Mouse (Mus musculus) embryonic facial prominence, embryonic 13.5 days (tissue): ENCODE results near the gene Ntm. TPM values are rescaled to one million over a fixed set of nuclear protein-coding genes. Genes with fewer than 3 reads are reported as not detected.

Experiments
- ATAC-seq: fragments of 200-750 bp; cut with Nextera tagmentation; 2 replicates; pipeline ENCODE4 v1.8.0; 2017; ENCODE audit warnings: low read depth; ENCODE audit not compliant: insufficient number of reproducible peaks, insufficient read depth, low FRiP score, low TSS enrichment
- H3K27ac ChIP-seq: fragments of 300-500 bp; sonication (generic); 2 replicates; pipeline ENCODE4 v1.5.1; 2015; ENCODE audit warnings: moderate library complexity, mild to moderate bottlenecking, inconsistent platforms
- H3K27me3 ChIP-seq: fragments of 300-500 bp; sonication (generic); 2 replicates; pipeline ENCODE4 v1.6.1; 2015; ENCODE audit warnings: mild to moderate bottlenecking, inconsistent platforms
- H3K36me3 ChIP-seq: fragments of 300-500 bp; sonication (generic); 2 replicates; pipeline ENCODE4 v1.6.1; 2015; ENCODE audit warnings: mild to moderate bottlenecking, inconsistent platforms
- H3K4me1 ChIP-seq: fragments of 300-500 bp; sonication (generic); 2 replicates; pipeline ENCODE4 v1.6.1; 2015; ENCODE audit warnings: inconsistent platforms
- H3K4me2 ChIP-seq: fragments of 300-500 bp; sonication (generic); 2 replicates; pipeline ENCODE4 v1.6.1; 2015; ENCODE audit warnings: moderate library complexity, mild to moderate bottlenecking, inconsistent platforms
- H3K4me3 ChIP-seq: fragments of 300-500 bp; sonication (generic); 2 replicates; pipeline ENCODE4 v1.5.1; 2015; ENCODE audit warnings: mild to moderate bottlenecking, inconsistent platforms
- H3K9ac ChIP-seq: fragments of 300-500 bp; sonication (generic); 2 replicates; pipeline ENCODE4 v1.6.1; 2015; ENCODE audit warnings: mild to moderate bottlenecking, inconsistent platforms
- H3K9me3 ChIP-seq: fragments of 300-500 bp; sonication (generic); 2 replicates; pipeline ENCODE4 v1.6.1; 2016; ENCODE audit warnings: inconsistent platforms
- WGBS: fragments of 180-500 bp; shearing (Covaris S2); methylation state at CpG from one replicate; pipeline ENCODE4 v1.1.7; 2015; ENCODE audit warnings: mixed read lengths; 5-methylcytosine and 5-hydroxymethylcytosine counted together
- polyA plus RNA-seq: library from polyadenylated mRNA; unstranded; fragments of >200 nt; fragmentation: Nextera tagmentation; extraction: Ambion mirVana; gene quantifications from 2 replicates; pipeline ENCODE4 v1.2.1, GENCODE M21; 2015

Ntm gene
- polyA plus RNA-seq, 1 experiment from 2014 or later, result 16.1 TPM

DNA sequence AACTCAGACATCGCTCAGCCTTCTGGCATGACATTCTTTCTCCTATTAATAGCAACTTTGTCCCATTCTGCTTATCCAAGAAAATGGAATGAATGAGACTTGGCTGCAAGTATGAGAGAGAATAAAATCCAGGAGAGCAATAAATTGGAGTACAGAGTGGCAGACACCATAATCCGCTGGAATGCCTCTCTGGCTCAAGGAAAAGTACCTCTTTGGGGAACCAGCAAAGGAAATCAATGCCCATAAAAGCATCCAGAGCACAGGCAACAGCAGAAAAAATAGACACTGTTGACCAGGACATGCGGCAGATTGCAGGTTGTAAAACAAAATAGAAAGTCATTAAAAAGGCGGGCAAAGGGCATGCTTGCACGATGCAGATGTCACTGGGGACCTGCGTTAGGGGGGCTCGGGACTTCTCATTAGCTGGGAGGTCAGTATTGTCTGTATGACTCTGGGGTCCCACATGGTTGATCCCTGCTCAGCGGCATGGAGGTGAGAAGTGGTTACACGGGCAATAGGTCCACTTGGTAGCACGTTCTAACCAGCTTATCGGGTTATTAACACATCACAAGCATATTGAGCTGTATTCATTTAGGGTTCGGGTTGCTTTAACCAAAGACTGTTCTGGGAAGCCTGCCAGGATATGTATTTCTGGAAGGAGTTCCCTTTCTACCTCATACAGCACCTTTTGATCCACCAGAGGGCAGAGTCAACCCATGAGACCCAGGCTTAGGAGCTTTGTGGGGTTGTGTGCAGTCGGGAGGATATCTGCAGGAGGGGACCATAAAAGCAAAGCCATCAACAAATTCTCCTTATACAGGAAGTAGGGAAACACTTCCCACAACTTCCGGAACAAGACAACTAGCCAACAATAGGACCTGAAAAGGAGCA lies 761.5 kb downstream of the Ntm start:
- no peak for ATAC-seq
- no peak overlapping the region for H3K4me3 ChIP-seq
- no peak overlapping the region for H3K27ac ChIP-seq
- no peaks in the 10 kb centered on the region for H3K36me3 ChIP-seq
- no peaks in the 10 kb centered on the region; the same call in 1 of the 2 replicates for H3K27me3 ChIP-seq
- H3K4me1 ChIP-seq, result peaks cover 10% of the 10 kb centered on the region; the same call in 1 of the 2 replicates
- WGBS, result 57% methylated on average over 14 of the region's 14 CpGs
- H3K4me2 ChIP-seq, result no peak overlapping the region
- H3K9ac ChIP-seq, result no peak overlapping the region
- H3K9me3 ChIP-seq, result no peaks in the 10 kb centered on the region

DNA sequence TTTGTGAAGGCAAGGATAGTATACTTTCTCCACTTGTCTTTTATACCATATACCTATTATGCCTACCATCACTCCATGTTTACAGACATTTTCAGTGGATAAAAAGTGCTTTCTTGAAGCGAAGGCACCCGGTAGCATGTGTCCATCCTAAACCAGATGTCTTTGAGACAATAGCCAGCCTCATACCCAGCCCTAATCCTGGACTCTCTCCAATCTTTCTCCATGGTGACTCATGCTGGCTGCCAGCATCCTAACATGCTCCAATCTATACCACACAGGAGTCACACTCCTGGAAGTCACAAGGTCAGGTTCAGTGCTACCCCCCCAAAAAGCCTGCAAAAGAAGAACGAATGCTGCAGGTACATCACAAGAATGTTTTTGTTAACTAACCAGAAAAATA lies 765.9 kb downstream of the Ntm start:
- no peaks in the 10 kb centered on the region for H3K27me3 ChIP-seq
- WGBS, result 84% methylated on average over 3 of the region's 3 CpGs
- H3K36me3 ChIP-seq, result no peaks in the 10 kb centered on the region
- no peak overlapping the region for H3K9ac ChIP-seq
- H3K4me1 ChIP-seq, result peaks cover 11% of the 10 kb centered on the region
- no peak overlapping the region for H3K4me3 ChIP-seq
- ATAC-seq, result no peak
- H3K27ac ChIP-seq, result no peak overlapping the region
- no peak overlapping the region for H3K4me2 ChIP-seq
- no peaks in the 10 kb centered on the region for H3K9me3 ChIP-seq

DNA sequence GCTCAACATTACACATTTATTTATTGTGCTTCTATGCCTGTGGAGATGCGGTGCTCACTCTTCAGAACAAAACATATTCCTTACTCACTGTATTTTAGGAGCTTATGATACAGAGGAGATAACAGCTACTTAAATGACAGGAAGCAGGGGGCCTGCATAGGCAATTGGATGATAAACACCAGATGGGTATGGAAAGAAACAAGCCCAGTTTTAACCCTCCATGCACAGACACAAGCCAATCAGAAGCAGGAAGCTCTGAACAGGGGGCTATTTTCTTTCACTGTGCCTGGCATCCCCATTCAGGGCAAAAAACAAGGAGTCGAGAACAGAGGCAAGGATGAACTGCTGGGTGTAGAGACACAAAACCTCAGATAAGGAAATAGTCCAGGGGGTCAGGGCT lies 768.7 kb downstream of the Ntm start:
- ATAC-seq, result no peak
- Histone ChIP-seq H3K36me3 (no peaks in the 10 kb centered on the region), H3K9ac (no peak overlapping the region), H3K9me3 (no peaks in the 10 kb centered on the region), H3K27me3 (no peaks in the 10 kb centered on the region), H3K27ac (no peak overlapping the region), H3K4me2 (no peak overlapping the region), H3K4me1 (peaks cover 3% of the 10 kb centered on the region), H3K4me3 (no peak overlapping the region)
- WGBS, result 23% methylated on average over 2 of the region's 2 CpGs

DNA sequence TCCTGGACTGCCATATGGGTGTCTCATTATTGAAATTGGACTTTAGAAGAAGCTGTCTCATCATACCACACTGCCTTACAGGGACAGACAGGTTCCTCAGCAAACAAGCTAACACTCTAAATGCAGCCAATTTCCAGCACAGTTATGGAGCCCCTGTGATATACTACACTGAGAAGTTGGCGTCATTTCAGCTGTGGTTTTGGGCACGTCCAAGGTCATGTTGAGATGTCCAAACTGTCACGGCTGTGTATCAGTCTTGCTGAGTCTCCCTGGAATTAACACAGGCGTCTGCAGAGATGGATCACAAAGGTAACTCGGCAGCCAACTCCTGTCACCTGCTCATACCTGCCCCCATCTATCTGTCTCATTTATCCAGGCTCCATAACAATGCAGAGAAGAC lies 779.9 kb downstream of the Ntm start:
- no peaks in the 10 kb centered on the region for H3K27me3 ChIP-seq
- no peak overlapping the region for H3K27ac ChIP-seq
- ATAC-seq, result no peak
- H3K4me2 ChIP-seq, result no peak overlapping the region
- H3K9me3 ChIP-seq, result no peaks in the 10 kb centered on the region
- H3K4me3 ChIP-seq, result no peak overlapping the region
- WGBS, result 86% methylated on average over 5 of the region's 5 CpGs
- H3K4me1 ChIP-seq, result no peaks in the 10 kb centered on the region
- H3K36me3 ChIP-seq, result no peaks in the 10 kb centered on the region
- no peak overlapping the region for H3K9ac ChIP-seq

DNA sequence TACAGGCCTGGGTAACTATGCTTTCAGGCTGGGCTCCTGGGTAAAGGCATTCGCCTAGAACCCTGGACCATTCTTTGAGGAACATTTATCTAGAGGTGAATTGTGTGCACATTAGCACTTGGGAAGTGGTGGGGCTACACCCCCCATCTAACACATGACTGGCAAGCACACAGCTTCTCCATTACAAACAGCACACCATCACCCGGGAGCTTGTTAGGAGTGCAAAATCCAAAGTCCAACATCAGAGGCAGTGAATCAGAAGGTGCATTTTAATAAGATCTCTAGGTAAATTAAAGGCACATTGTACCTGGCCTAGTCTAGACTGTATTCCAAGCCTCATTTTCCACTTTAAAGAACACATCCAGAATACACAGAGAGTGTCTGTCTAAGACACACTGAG lies 781.3 kb downstream of the Ntm start:
- no peaks in the 10 kb centered on the region for H3K27me3 ChIP-seq
- H3K4me2 ChIP-seq, result no peak overlapping the region
- H3K9me3 ChIP-seq, result no peaks in the 10 kb centered on the region
- WGBS, result 77% methylated on average over 2 of the region's 2 CpGs
- H3K4me1 ChIP-seq, result no peaks in the 10 kb centered on the region
- no peak for ATAC-seq
- no peak overlapping the region for H3K27ac ChIP-seq
- H3K36me3 ChIP-seq, result no peaks in the 10 kb centered on the region
- H3K4me3 ChIP-seq, result no peak overlapping the region
- H3K9ac ChIP-seq, result no peak overlapping the region

DNA sequence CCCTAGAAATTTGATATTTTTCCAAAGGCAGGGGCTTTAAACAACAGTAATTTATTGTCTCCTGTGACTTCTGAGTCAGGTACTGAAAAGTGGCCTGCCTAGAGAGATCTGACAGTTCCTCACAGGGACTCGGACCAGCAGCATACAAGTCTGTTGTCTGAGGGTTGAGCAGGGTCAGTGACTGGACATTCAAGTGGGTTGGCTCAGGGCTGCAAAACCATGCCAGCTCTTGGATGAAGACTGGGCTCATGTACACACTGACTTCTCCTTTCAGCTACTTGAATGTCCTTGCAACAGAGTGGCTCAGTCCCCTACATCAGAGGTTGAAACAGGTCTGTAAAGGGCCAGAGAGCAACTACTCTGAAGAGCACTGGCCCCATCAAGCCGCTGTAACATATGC lies 797.2 kb downstream of the Ntm start:
- WGBS, result 47% methylated on average over 2 of the region's 2 CpGs
- H3K36me3 ChIP-seq, result no peaks in the 10 kb centered on the region
- H3K27me3 ChIP-seq, result no peaks in the 10 kb centered on the region
- no peak for ATAC-seq
- H3K4me3 ChIP-seq, result no peak overlapping the region
- H3K9me3 ChIP-seq, result no peaks in the 10 kb centered on the region
- H3K27ac ChIP-seq, result no peak overlapping the region
- H3K4me2 ChIP-seq, result no peak overlapping the region
- no peaks in the 10 kb centered on the region for H3K4me1 ChIP-seq
- H3K9ac ChIP-seq, result no peak overlapping the region

DNA sequence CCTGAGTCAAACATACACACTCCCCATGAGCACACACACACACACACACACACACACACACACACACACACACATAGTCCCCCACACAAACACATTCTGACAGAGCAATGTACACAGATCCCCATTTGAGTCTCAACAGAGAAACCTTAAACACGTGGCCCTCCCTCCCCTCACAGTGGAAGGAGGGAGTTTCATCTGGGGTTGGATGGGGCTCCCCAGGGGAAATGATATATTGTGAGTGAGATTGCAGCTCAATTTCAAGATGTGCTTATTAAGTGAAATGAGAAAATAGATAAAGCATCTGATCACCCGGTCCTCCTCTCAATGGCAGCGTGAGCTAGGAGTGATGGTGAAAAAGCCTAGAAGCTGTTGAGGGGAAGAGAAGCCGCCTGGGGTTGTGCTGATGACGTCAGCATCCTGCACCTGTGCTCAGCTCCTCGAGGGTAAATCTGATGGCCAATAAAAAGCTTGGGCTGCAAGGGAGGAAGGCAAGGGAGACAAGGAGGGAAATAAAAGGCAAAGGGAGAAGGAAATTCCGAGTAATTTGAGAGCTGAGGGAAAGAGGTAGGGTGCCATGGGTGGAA lies 801.8 kb downstream of the Ntm start:
- H3K27me3 ChIP-seq, result no peaks in the 10 kb centered on the region
- no peaks in the 10 kb centered on the region for H3K4me1 ChIP-seq
- WGBS, result 29% methylated on average over 7 of the region's 7 CpGs
- no peak overlapping the region for H3K27ac ChIP-seq
- H3K4me2 ChIP-seq, result no peak overlapping the region
- H3K36me3 ChIP-seq, result no peaks in the 10 kb centered on the region
- no peaks in the 10 kb centered on the region for H3K9me3 ChIP-seq
- ATAC-seq, result no peak
- H3K4me3 ChIP-seq, result no peak overlapping the region
- no peak overlapping the region for H3K9ac ChIP-seq

DNA sequence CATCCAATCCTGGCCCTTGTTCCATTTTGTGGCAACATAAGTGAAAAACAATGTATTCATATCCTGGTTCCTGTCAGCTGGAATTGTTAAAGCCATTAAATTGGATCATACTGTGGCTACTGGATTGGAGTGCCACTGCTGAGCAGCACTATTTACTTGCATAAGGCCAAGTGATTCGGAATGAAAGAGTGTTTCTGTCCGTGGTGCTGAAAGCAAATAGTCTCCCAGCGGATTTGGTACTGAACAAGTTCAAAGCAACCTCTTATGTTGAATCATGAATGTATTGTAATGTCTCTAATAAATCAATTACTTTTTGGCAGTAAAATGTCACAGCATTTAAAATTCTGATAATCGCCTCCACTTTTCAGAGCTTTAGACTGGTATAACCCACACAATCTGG lies 817.0 kb downstream of the Ntm start:
- Histone ChIP-seq H3K36me3 (no peaks in the 10 kb centered on the region), H3K27ac (no peak overlapping the region), H3K4me1 (no peaks in the 10 kb centered on the region), H3K9ac (no peak overlapping the region), H3K27me3 (no peaks in the 10 kb centered on the region), H3K4me2 (no peak overlapping the region), H3K4me3 (no peak overlapping the region), H3K9me3 (no peaks in the 10 kb centered on the region)
- 15% methylated on average over 4 of the region's 4 CpGs for WGBS
- no peak for ATAC-seq

DNA sequence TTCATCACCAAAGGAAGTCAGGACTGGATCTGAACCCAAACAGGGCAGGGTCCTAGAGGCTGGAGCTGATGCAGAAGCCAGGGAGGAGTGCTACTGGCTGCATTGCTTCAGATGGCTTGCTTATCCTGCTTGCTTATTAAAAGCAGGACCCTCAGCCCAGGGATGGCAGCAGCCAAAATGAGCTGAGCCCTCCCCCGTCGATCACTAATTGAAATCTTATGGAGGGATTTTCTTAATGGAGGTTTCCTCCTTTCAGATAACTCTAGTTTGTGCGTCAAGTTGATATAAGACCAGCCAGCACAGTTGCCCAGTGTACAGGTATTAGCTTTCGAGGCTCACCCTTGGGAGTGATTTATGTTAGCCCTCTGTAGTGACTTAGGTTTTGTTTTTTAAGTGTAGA lies 826.9 kb downstream of the Ntm start:
- H3K4me2 ChIP-seq, result no peak overlapping the region
- no peak overlapping the region for H3K4me3 ChIP-seq
- no peaks in the 10 kb centered on the region for H3K27me3 ChIP-seq
- H3K36me3 ChIP-seq, result no peaks in the 10 kb centered on the region
- 0 out of 2 replicates have a peak, but pooled peaks cover 3% of the 10 kb centered on the region for H3K9me3 ChIP-seq
- 30% methylated on average over 4 of the region's 4 CpGs for WGBS
- no peak for ATAC-seq
- H3K27ac ChIP-seq, result no peak overlapping the region
- no peak overlapping the region for H3K9ac ChIP-seq
- no peaks in the 10 kb centered on the region for H3K4me1 ChIP-seq

DNA sequence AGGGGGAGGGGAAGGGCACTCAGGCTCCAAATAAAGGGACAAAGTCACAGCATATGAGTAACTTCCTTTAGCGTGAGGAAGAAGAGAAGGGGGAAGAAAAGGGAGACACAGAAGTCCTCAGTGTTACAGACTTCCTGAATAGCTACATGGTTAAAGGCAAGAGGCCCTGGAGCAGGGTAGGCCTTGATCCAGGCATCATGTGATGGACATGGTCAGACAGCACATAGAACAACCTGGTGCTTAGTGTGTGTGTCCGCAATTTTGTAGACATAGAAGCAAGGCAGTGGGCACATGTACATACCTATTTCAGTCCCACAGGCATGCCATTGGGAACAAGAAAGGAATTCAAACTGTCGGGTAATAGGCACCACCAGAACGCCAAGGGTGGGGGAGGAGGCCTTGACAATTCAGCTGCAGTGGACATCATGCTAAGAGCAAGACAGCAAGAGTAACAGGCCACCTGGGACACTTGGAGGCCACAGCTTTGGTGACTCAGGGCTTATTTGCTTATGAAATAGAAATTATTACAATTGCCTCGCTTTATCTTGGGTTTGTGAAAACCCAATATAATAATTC lies 832.1 kb downstream of the Ntm start:
- Histone ChIP-seq H3K4me1 (0 out of 2 replicates have a peak, but pooled peaks cover 3% of the 10 kb centered on the region), H3K27me3 (no peaks in the 10 kb centered on the region), H3K4me3 (no peak overlapping the region), H3K4me2 (no peak overlapping the region), H3K36me3 (no peaks in the 10 kb centered on the region), H3K27ac (no peak overlapping the region), H3K9ac (no peak overlapping the region), H3K9me3 (0 out of 2 replicates have a peak, but pooled peaks cover 3% of the 10 kb centered on the region)
- no peak for ATAC-seq
- WGBS, result 73% methylated on average over 5 of the region's 5 CpGs

DNA sequence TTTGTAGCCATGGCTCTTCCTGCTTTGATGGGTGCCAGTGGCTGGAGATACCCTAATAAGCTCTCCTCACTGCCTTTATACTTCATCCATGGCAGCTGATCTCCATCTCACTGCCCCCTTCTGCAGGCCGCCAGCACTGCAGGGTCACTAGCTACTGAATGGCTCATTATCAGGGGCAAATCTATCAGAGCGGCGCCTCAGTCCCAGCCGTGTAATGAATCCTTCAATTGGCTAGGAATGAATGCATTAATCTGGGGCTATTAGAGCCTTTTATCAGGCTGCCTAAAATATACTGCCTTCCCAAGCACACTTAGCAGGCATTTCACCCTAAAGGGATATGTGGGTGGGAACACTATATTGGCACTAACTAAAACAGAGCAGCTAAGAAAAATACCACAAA lies 832.6 kb downstream of the Ntm start:
- no peak overlapping the region for H3K27ac ChIP-seq
- no peak overlapping the region for H3K4me2 ChIP-seq
- no peak overlapping the region for H3K4me3 ChIP-seq
- no peak overlapping the region for H3K9ac ChIP-seq
- WGBS, result 38% methylated on average over 4 of the region's 4 CpGs
- 0 out of 2 replicates have a peak, but pooled peaks cover 3% of the 10 kb centered on the region for H3K4me1 ChIP-seq
- H3K9me3 ChIP-seq, result 0 out of 2 replicates have a peak, but pooled peaks cover 3% of the 10 kb centered on the region
- H3K36me3 ChIP-seq, result no peaks in the 10 kb centered on the region
- no peak for ATAC-seq
- no peaks in the 10 kb centered on the region for H3K27me3 ChIP-seq

DNA sequence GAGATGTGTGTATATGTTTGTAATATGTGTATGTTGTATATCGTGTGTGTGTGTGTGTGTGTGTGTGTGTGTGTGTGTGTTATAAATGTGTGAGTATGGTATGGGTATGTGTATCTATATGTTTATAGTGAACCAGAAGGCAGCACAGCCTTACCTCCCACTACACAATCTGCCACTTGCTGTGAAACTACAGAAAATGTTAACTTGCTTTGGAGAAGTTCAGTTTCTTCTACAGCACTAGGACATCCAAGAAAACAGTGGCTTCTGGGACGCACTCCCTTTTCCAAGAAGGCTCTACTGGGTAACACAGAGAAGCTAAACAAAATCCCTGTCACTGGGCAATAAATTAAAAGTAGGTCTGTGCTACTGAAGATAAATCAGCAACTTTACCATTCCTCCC lies 834.5 kb downstream of the Ntm start:
- no peaks in the 10 kb centered on the region for H3K27me3 ChIP-seq
- no peak for ATAC-seq

More for the DNA sequence above, 834.5 kb downstream of the Ntm start:
- no peak overlapping the region for H3K27ac ChIP-seq
- H3K4me2 ChIP-seq, result no peak overlapping the region
- WGBS, result 93% methylated on average over 2 of the region's 2 CpGs
- no peaks in the 10 kb centered on the region for H3K36me3 ChIP-seq
- 0 out of 2 replicates have a peak, but pooled peaks cover 3% of the 10 kb centered on the region for H3K9me3 ChIP-seq
- H3K4me1 ChIP-seq, result 0 out of 2 replicates have a peak, but pooled peaks cover 3% of the 10 kb centered on the region
- no peak overlapping the region for H3K9ac ChIP-seq
- no peak overlapping the region for H3K4me3 ChIP-seq
